Mouse (Mus musculus) midbrain, embryonic 10.5 days (tissue): Measurements from ENCODE around the gene Nol9. TPM values are rescaled to one million over a fixed set of nuclear protein-coding genes. Genes with fewer than 3 reads are reported as not detected.

Source experiments
- DNase-seq: peaks from one replicate; pipeline ENCODE4 v3.0.0-alpha.2; 2017; ENCODE audit warnings: low spot score
- H3K27ac ChIP-seq: fragments of 300-500 bp; sonication (generic); replicated peaks from 2 replicates; pipeline ENCODE4 v1.5.1; 2016; ENCODE audit warnings: mild to moderate bottlenecking
- H3K27me3 ChIP-seq: fragments of 300-500 bp; sonication (generic); 2 replicates; pipeline ENCODE4 v1.6.1; 2016; ENCODE audit warnings: low read depth, mild to moderate bottlenecking; ENCODE audit not compliant: poor library complexity, severe bottlenecking
- H3K36me3 ChIP-seq: fragments of 300-500 bp; sonication (generic); 2 replicates; pipeline ENCODE4 v1.6.1; 2016; ENCODE audit warnings: mild to moderate bottlenecking, moderate library complexity
- H3K4me1 ChIP-seq: fragments of 300-500 bp; sonication (generic); 2 replicates; pipeline ENCODE4 v1.6.1; 2016
- H3K4me3 ChIP-seq: fragments of 300-500 bp; sonication (generic); 2 replicates; pipeline ENCODE4 v1.5.1; 2016; ENCODE audit warnings: mild to moderate bottlenecking, moderate library complexity
- H3K9me3 ChIP-seq: fragments of 300-500 bp; sonication (generic); replicated peaks from 2 replicates; pipeline ENCODE4 v1.6.1; 2016; ENCODE audit warnings: mild to moderate bottlenecking
- WGBS: fragments of 180-500 bp; shearing (Covaris S2); methylation state at CpG from one replicate; pipeline ENCODE4 v1.1.7; 2016; 5-methylcytosine and 5-hydroxymethylcytosine counted together
- polyA plus RNA-seq: library from polyadenylated mRNA; unstranded; fragments of >200 nt; fragmentation: Nextera tagmentation; extraction: Ambion mirVana; gene quantifications from 2 replicates; pipeline ENCODE4 v1.2.1, GENCODE M21; 2016

Gene Nol9
- polyA plus RNA-seq, 1 experiment from 2014 or later: 35.7 TPM

DNA sequence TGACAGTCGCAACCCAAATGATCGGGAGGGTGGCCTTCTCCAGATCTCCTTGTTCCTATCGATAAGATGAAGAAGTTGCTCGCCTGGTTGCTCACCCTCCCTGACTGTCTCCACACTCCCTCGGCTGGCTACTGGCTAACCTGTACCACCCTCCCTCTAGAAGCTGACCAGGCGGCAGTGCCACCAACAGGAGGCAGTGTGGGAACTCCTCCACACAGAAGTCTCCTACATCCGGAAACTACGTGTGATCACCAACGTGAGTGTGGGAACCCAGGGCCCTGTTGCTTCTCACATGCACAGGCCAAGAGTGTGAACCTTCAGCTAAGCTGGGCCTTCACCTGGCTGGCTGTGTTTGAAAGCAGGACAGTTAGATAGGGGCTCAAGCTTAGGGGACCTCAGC is 67.6 kb downstream of the Nol9 start:
- no peak overlapping the region; the same call in 1 of the 2 replicates for H3K4me3 ChIP-seq
- H3K9me3 ChIP-seq: no peaks in the 10 kb centered on the region
- H3K27ac ChIP-seq: no peak overlapping the region
- no peak for DNase-seq
- peaks cover 58% of the 10 kb centered on the region for H3K27me3 ChIP-seq
- peaks cover 61% of the 10 kb centered on the region for H3K36me3 ChIP-seq
- peaks cover 20% of the 10 kb centered on the region for H3K4me1 ChIP-seq
- WGBS: 49% methylated on average over 9 of the region's 9 CpGs

DNA sequence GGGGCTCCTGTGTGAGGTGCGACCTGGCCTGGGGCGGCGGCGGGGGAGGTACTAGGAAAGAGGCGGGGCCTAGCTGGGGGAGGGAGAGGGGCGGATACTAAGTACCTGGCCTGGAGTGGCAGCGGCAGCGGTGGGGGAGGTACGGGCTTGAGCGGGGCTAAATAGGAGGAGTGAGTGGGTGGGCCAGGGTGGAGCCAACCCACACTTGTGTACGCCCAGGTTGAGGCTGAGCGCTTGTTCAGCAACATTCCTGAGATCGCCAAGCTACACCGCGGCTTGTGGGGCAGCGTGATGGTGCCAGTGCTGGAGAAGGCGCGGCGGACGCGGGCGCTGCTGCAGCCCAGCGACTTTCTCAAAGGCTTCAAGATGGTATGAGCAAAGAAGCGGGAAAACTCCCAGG is 68.4 kb downstream of the Nol9 start:
- no peak for DNase-seq
- 3% methylated on average over 24 of the region's 24 CpGs for WGBS
- no peaks in the 10 kb centered on the region for H3K9me3 ChIP-seq
- peaks cover 61% of the 10 kb centered on the region for H3K36me3 ChIP-seq
- peaks cover 26% of the 10 kb centered on the region for H3K4me1 ChIP-seq
- H3K27me3 ChIP-seq: peaks cover 65% of the 10 kb centered on the region
- peak overlapping the region; percentile 56 for H3K4me3 ChIP-seq
- H3K27ac ChIP-seq: peak overlapping the region; percentile 63

DNA sequence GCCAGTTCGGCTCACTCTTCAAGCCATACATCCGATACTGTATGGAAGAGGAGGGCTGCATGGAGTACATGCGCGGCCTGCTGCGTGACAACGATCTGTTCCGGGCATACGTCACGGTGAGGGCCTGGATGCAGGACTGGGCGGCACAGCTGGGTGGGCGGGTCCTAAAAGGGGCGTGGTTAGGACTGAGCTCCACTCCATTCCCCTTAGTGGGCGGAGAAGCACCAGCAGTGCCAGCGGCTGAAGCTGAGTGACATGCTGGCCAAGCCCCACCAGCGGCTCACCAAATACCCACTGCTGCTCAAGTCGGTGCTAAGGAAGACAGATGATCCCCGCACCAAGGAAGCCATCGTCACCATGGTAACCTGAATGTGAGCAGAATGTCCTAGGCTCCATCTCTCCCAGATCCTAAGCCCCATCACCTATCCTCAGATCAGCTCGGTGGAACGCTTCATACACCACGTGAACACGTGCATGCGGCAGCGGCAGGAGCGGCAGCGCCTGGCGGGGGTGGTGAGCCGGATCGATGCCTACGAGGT is 68.9 kb downstream of the Nol9 start:
- peaks cover 32% of the 10 kb centered on the region for H3K4me1 ChIP-seq
- H3K9me3 ChIP-seq: no peaks in the 10 kb centered on the region
- H3K27ac ChIP-seq: peak overlapping the region; percentile 63
- H3K4me3 ChIP-seq: peak overlapping the region; percentile 56
- H3K27me3 ChIP-seq: peaks cover 71% of the 10 kb centered on the region
- peaks cover 58% of the 10 kb centered on the region for H3K36me3 ChIP-seq
- DNase-seq: peak; percentile 92
- 10% methylated on average over 30 of the region's 30 CpGs for WGBS

DNA sequence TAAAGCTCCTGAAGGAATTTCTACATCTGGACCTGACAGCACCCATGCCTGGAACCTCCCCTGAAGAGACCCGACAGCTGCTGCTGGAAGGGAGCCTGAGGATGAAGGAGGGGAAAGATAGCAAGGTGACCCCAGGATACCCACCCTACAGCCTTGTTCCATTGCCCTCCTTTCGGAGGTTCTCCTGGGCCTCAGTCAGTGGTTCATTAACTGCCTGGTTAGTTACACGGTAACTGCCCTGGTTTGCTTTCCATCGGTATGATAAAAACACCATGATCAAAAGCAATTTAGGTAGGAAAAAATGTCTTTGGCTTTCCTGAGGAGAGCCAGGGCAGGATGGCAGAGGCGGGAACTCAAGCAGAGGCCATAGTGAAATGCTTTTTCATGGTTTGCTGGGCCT is 69.6 kb downstream of the Nol9 start:
- Histone ChIP-seq H3K36me3 (peaks cover 54% of the 10 kb centered on the region), H3K9me3 (no peaks in the 10 kb centered on the region), H3K4me3 (peak overlapping the region; percentile 56; the same call in 1 of the 2 replicates), H3K4me1 (peaks cover 34% of the 10 kb centered on the region), H3K27me3 (peaks cover 77% of the 10 kb centered on the region), H3K27ac (no peak overlapping the region)
- DNase-seq: no peak
- 88% methylated on average over 5 of the region's 5 CpGs for WGBS

DNA sequence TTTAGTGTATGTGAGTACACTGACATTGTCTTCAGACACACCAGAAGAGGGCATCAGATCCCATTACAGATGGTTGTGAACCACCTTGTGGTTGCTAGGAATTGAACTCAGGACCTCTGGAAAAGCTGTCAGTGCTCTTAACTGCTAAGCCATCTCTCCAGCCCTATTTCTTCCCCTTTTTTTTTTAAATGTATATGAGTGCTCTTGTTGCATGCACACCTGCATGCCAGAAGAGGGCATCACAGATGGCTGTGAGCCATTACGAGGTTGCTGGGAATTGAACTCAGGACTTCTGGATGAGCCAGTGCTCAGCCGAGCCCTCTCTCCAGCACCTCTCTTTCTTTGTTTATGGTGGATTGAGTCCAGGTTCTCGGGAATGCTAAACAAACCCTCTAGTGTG is 70.4 kb downstream of the Nol9 start:
- Histone ChIP-seq H3K4me1 (peaks cover 34% of the 10 kb centered on the region), H3K36me3 (peaks cover 54% of the 10 kb centered on the region)
- 90% methylated on average over 3 of the region's 3 CpGs for WGBS

DNA sequence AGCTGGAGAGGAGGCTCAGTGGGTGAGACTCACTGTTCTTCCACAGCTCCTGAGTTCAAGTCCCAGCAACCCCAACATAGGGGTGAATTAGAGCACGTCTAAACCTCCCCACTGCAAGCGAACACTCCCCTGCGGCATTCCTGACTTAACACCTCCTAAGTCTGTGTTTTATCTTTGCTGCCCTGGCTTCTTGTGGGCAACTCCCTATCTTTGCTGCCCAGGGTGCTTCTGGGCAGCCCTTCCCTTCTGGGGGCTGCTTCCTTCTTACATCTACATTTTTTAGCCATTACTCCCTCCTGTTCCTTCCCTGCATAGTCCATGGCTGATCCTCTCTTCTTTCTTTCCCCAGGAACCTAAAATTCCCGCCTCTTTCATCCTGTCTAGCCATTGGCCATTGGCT is 71.6 kb downstream of the Nol9 start:
- DNase-seq: no peak
- Histone ChIP-seq H3K36me3 (peaks cover 59% of the 10 kb centered on the region), H3K27me3 (peaks cover 97% of the 10 kb centered on the region), H3K4me1 (peaks cover 39% of the 10 kb centered on the region), H3K4me3 (no peak overlapping the region), H3K9me3 (no peaks in the 10 kb centered on the region), H3K27ac (no peak overlapping the region)
- WGBS: 82% methylated on average over 4 of the region's 4 CpGs

More for the DNA sequence above, 70.4 kb downstream of the Nol9 start:
- H3K9me3 ChIP-seq: no peaks in the 10 kb centered on the region
- no peak overlapping the region for H3K27ac ChIP-seq
- no peak overlapping the region for H3K4me3 ChIP-seq
- peaks cover 85% of the 10 kb centered on the region for H3K27me3 ChIP-seq
- no peak for DNase-seq

Other genes starting within 250 kb of the Nol9 start
- 137 and 141 TPM in 2 replicates for gene Camta1, start 177.4 kb upstream of the Nol9 start, polyA plus RNA-seq
- gene Dnajc11, start 105.6 kb upstream of the Nol9 start, polyA plus RNA-seq: 107 and 108 TPM in 2 replicates
- 32.1 and 36.2 TPM in 2 replicates for gene Thap3, start 50.3 kb upstream of the Nol9 start, polyA plus RNA-seq
- 23.9 and 30.4 TPM in 2 replicates for gene Phf13, start 43.1 kb upstream of the Nol9 start, polyA plus RNA-seq
- 6.9 and 8.5 TPM in 2 replicates for gene Klhl21, start 30.5 kb upstream of the Nol9 start, polyA plus RNA-seq
- 18.7 and 25.6 TPM in 2 replicates for gene Zbtb48, start 11.7 kb upstream of the Nol9 start, polyA plus RNA-seq
- gene Tas1r1, start 753 bp upstream of the Nol9 start, polyA plus RNA-seq: 0.73 and 0.75 TPM in 2 replicates
- gene Plekhg5, start 33.2 kb downstream of the Nol9 start, polyA plus RNA-seq: 8.1 and 9.5 TPM in 2 replicates
- 0.47 and 1.0 TPM in 2 replicates for gene Tnfrsf25, start 76.6 kb downstream of the Nol9 start, polyA plus RNA-seq
- 0.94 and 1.4 TPM in 2 replicates for gene Espn, start 113.0 kb downstream of the Nol9 start, polyA plus RNA-seq
- 0.79 and 1.3 TPM in 2 replicates for gene Hes2, start 119.5 kb downstream of the Nol9 start, polyA plus RNA-seq
- 85.7 and 99.7 TPM in 2 replicates for gene Acot7, start 138.8 kb downstream of the Nol9 start, polyA plus RNA-seq
- 7.0 and 7.7 TPM in 2 replicates for gene Gpr153, start 234.9 kb downstream of the Nol9 start, polyA plus RNA-seq